Mouse (Mus musculus): ENCODE results near the gene Trappc10. TPM values are rescaled to one million over a fixed set of nuclear protein-coding genes. Genes with fewer than 3 reads are reported as not detected.

Trappc10 gene
- polyA plus RNA-seq, 1 experiment from 2014 or later, result 22.2 TPM

DNA sequence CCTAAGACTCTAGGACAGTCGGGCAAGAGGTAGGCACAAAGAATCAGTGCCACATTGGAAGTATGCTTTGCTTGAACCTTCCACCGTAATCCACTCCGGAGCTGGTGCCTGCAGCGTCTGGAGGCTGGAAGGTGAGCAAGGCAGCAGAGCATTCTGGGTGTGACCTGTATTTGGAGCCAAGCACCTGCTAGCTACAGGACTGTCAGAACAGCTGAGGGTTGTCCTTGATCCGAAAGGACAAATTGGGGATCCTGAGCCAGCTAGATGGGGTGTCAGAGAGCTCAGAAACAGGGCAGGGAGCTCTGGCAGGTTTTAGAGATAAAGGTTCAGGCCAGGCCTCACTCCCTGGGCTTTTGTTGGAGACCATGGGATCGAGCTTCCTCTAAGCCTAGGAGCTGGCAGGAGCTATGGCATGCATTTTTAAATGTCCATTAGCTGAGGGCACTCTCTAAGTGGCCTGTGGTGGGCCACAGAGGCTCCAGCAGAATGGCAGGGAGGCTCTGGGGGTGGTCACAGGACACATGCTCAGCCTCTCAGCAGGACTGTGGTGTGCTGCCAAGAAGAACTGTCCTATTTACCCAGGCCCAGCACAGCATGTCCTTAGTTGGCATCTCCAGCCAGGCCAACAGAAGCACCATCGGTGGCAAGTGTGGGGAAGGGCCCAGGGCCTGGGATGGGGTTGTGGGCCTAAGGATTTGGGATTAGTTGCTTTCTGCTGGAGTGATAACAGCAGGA lies 16.6 kb upstream of the Trappc10 start:
- H3K9me3 ChIP-seq (ENCODE audit: control insufficient read depth, low read length), result no peaks in the 10 kb centered on the region
- peaks cover 8% of the 10 kb centered on the region; the same call in 1 of the 2 replicates for H3K4me1 ChIP-seq (ENCODE audit: control insufficient read depth, insufficient read depth, low read length)
- no peak for ATAC-seq (ENCODE audit: low FRiP score, low TSS enrichment)
- H3K4me2 ChIP-seq (replicated peaks; ENCODE audit: low read depth, low read length), result no peak overlapping the region
- no peaks in the 10 kb centered on the region for H3K36me3 ChIP-seq (ENCODE audit: control insufficient read depth, insufficient read depth, low read length)
- no peak overlapping the region for H3K27ac ChIP-seq (ENCODE audit: low read depth, low read length)
- WGBS, result 70% methylated on average over 7 of the region's 7 CpGs
- no peak overlapping the region for H3K4me3 ChIP-seq (ENCODE audit: low read length)
- H3K27me3 ChIP-seq (ENCODE audit: control insufficient read depth, insufficient read depth, low read length), result no peaks in the 10 kb centered on the region
- H3K9ac ChIP-seq (ENCODE audit: low read depth, low read length), result no peak overlapping the region

DNA sequence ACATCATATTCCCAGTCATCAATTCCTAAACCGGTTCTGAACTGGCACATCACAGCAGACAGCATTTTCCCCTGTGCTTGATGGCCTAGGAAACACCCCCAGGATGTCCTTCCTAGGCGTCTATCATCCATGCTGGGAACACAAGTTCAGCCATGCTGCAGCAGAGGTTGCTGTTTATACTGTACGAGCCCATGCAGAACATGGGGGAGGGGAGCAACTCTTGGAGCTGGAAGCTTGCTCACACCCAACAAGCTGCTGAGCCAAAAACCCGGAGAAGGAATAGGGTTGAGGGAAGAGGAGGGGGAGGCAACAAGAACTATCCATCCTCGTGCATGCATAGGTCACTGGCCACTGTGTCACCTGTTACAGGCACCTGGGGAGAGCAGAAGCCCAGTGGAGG lies 15.9 kb upstream of the Trappc10 start:
- Histone ChIP-seq H3K9ac (ENCODE audit: low read depth, low read length) (no peak overlapping the region), H3K36me3 (ENCODE audit: control insufficient read depth, insufficient read depth, low read length) (no peaks in the 10 kb centered on the region), H3K9me3 (ENCODE audit: control insufficient read depth, low read length) (no peaks in the 10 kb centered on the region), H3K4me2 (replicated peaks; ENCODE audit: low read depth, low read length) (no peak overlapping the region), H3K27me3 (ENCODE audit: control insufficient read depth, insufficient read depth, low read length) (no peaks in the 10 kb centered on the region), H3K4me1 (ENCODE audit: control insufficient read depth, insufficient read depth, low read length) (peaks cover 8% of the 10 kb centered on the region; the same call in 1 of the 2 replicates), H3K4me3 (ENCODE audit: low read length) (no peak overlapping the region), H3K27ac (ENCODE audit: low read depth, low read length) (no peak overlapping the region)
- 18% methylated on average over 5 of the region's 5 CpGs for WGBS
- peak; percentile 51; the same call in 1 of the 2 replicates for ATAC-seq (ENCODE audit: low FRiP score, low TSS enrichment)

DNA sequence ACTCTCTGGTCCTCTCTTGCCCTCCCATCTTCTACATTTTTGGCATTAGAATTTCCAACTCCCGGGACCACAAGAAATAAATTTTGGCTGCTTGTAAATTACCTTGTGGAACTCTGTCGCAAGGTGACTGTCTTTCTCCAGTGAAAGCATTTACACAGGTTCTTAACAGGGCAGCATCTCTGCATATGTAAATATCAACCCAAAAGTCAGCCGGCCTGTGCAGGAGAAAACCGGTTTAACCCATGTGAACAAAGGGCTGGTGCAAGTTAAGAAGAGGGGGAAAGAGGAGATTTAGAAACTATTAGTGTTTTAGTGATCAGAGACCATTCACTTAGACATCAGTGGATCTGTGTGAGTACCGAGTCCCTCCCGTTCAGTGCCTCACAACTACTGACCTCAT lies 15.3 kb upstream of the Trappc10 start:
- H3K4me2 ChIP-seq (replicated peaks; ENCODE audit: low read depth, low read length), result no peak overlapping the region

DNA sequence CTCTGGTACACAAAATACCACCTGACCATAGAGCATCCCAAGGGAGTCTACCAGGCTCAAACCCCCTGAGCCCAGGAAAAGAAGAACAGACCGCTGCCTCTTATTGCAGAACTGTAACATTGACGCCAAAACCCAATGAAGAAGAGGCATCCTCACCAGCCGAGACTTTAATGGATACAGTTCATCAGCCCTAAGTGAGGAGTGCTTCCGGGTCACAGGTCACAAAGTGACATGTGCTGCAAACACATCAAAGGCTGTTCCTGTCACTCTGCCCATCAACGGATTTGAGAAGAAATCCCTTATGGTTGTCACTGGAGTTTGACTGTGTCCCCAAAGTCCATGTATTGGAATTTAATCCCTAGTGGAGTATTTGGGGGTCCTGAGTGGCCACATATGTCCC lies 14.8 kb upstream of the Trappc10 start:
- H3K9ac ChIP-seq (ENCODE audit: low read depth, low read length), result no peak overlapping the region
- no peaks in the 10 kb centered on the region for H3K27me3 ChIP-seq (ENCODE audit: control insufficient read depth, insufficient read depth, low read length)
- H3K4me1 ChIP-seq (ENCODE audit: control insufficient read depth, insufficient read depth, low read length), result peaks cover 8% of the 10 kb centered on the region; the same call in 1 of the 2 replicates
- no peaks in the 10 kb centered on the region for H3K36me3 ChIP-seq (ENCODE audit: control insufficient read depth, insufficient read depth, low read length)
- no peak overlapping the region for H3K4me3 ChIP-seq (ENCODE audit: low read length)
- H3K4me2 ChIP-seq (replicated peaks; ENCODE audit: low read depth, low read length), result no peak overlapping the region
- no peak overlapping the region for H3K27ac ChIP-seq (ENCODE audit: low read depth, low read length)
- 69% methylated on average over 5 of the region's 5 CpGs for WGBS
- ATAC-seq (ENCODE audit: low FRiP score, low TSS enrichment), result no peak
- no peaks in the 10 kb centered on the region for H3K9me3 ChIP-seq (ENCODE audit: control insufficient read depth, low read length)

More for the DNA sequence above, 15.3 kb upstream of the Trappc10 start:
- WGBS, result 47% methylated on average over 6 of the region's 6 CpGs
- H3K36me3 ChIP-seq (ENCODE audit: control insufficient read depth, insufficient read depth, low read length), result no peaks in the 10 kb centered on the region
- no peak for ATAC-seq (ENCODE audit: low FRiP score, low TSS enrichment)
- H3K27ac ChIP-seq (ENCODE audit: low read depth, low read length), result no peak overlapping the region
- no peak overlapping the region for H3K4me3 ChIP-seq (ENCODE audit: low read length)
- H3K9ac ChIP-seq (ENCODE audit: low read depth, low read length), result no peak overlapping the region
- peaks cover 8% of the 10 kb centered on the region; the same call in 1 of the 2 replicates for H3K4me1 ChIP-seq (ENCODE audit: control insufficient read depth, insufficient read depth, low read length)
- no peaks in the 10 kb centered on the region for H3K27me3 ChIP-seq (ENCODE audit: control insufficient read depth, insufficient read depth, low read length)
- H3K9me3 ChIP-seq (ENCODE audit: control insufficient read depth, low read length), result no peaks in the 10 kb centered on the region

DNA sequence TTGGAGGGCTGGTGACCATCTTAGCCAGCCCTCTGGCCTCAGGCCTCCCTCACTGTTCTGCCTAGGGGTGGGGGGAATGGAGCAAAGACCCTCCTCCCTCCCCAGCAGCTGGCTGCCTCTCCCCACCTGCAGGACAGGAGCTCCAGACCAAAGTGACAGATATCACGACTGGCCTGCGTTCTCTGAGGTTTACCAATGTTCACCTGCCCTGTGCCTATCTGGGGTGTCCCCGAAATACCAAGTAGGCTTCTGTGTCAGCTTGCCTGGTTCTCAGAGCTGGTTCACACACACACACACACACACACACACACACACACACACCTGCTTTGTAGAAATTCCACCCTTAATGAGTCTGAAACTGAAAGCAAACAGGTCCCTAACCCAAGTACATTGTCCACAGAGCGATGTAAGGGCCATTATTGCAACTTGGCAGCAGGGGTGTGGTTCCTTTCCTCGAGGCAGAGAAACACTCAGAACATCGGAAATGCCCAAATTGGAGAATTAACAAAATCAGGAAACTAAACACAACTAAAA lies 13.8 kb upstream of the Trappc10 start:
- H3K9me3 ChIP-seq (ENCODE audit: control insufficient read depth, low read length), result no peaks in the 10 kb centered on the region
- no peaks in the 10 kb centered on the region for H3K36me3 ChIP-seq (ENCODE audit: control insufficient read depth, insufficient read depth, low read length)
- H3K4me3 ChIP-seq (ENCODE audit: low read length), result no peak overlapping the region
- no peak overlapping the region for H3K9ac ChIP-seq (ENCODE audit: low read depth, low read length)
- H3K27ac ChIP-seq (ENCODE audit: low read depth, low read length), result no peak overlapping the region
- no peak overlapping the region for H3K4me2 ChIP-seq (replicated peaks; ENCODE audit: low read depth, low read length)
- peaks cover 8% of the 10 kb centered on the region; the same call in 1 of the 2 replicates for H3K4me1 ChIP-seq (ENCODE audit: control insufficient read depth, insufficient read depth, low read length)
- ATAC-seq (ENCODE audit: low FRiP score, low TSS enrichment), result no peak
- no peaks in the 10 kb centered on the region for H3K27me3 ChIP-seq (ENCODE audit: control insufficient read depth, insufficient read depth, low read length)
- WGBS, result 77% methylated on average over 6 of the region's 6 CpGs

DNA sequence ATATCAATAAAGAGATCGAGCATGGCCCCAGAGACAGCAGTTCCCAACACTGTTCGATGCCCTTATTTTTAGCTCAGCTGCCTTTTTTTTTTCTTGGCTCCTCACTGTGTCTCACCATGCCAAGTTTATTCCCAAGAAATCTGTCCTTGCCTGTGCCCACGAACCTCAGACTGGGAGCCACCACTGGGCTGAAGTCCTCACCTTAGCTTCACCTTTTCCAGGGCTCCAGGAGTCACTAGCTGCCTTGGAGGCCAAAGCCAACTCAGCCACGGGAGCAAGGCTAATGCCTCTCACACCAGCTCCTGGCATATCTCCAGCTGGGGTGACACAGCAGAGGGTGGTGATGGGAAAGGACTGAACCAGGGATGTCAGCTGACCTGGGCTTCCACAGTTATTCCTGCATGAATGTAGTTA lies 11.2 kb upstream of the Trappc10 start:
- no peak for ATAC-seq (ENCODE audit: low FRiP score, low TSS enrichment)
- peaks cover 8% of the 10 kb centered on the region; the same call in 1 of the 2 replicates for H3K4me1 ChIP-seq (ENCODE audit: control insufficient read depth, insufficient read depth, low read length)
- no peaks in the 10 kb centered on the region for H3K27me3 ChIP-seq (ENCODE audit: control insufficient read depth, insufficient read depth, low read length)
- no peaks in the 10 kb centered on the region for H3K36me3 ChIP-seq (ENCODE audit: control insufficient read depth, insufficient read depth, low read length)
- 77% methylated on average over 4 of the region's 4 CpGs for WGBS
- no peaks in the 10 kb centered on the region for H3K9me3 ChIP-seq (ENCODE audit: control insufficient read depth, low read length)
- H3K4me3 ChIP-seq (ENCODE audit: low read length), result no peak overlapping the region
- no peak overlapping the region for H3K9ac ChIP-seq (ENCODE audit: low read depth, low read length)
- H3K4me2 ChIP-seq (replicated peaks; ENCODE audit: low read depth, low read length), result no peak overlapping the region
- no peak overlapping the region for H3K27ac ChIP-seq (ENCODE audit: low read depth, low read length)

DNA sequence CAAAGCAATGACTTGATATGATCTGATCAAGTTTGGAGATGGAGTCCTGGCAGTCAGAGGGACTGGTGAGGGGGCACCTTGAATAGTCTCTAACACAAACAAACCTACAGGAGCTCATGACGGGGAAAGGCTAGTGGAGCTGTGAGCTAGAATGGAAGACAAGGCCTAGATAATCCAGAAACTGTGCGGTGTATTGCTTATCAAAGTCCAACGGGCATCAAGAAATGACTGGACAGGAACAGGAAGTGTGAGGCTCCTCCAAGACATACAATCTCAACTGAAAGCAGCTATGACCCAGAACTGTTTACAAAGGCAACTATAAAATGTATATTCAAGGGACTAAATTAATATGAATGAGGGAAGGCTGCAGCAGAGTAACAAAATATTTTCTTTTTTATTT lies 2.8 kb upstream of the Trappc10 start:
- H3K9me3 ChIP-seq (ENCODE audit: control insufficient read depth, low read length), result no peaks in the 10 kb centered on the region
- no peak overlapping the region for H3K4me3 ChIP-seq (ENCODE audit: low read length)
- peaks cover 12% of the 10 kb centered on the region; the same call in 1 of the 2 replicates for H3K4me1 ChIP-seq (ENCODE audit: control insufficient read depth, insufficient read depth, low read length)
- H3K4me2 ChIP-seq (replicated peaks; ENCODE audit: low read depth, low read length), result no peak overlapping the region
- no peak overlapping the region for H3K9ac ChIP-seq (ENCODE audit: low read depth, low read length)
- no peaks in the 10 kb centered on the region for H3K36me3 ChIP-seq (ENCODE audit: control insufficient read depth, insufficient read depth, low read length)
- no peaks in the 10 kb centered on the region for H3K27me3 ChIP-seq (ENCODE audit: control insufficient read depth, insufficient read depth, low read length)
- no peak for ATAC-seq (ENCODE audit: low FRiP score, low TSS enrichment)
- 84% methylated on average over 3 of the region's 3 CpGs for WGBS
- no peak overlapping the region for H3K27ac ChIP-seq (ENCODE audit: low read depth, low read length)

DNA sequence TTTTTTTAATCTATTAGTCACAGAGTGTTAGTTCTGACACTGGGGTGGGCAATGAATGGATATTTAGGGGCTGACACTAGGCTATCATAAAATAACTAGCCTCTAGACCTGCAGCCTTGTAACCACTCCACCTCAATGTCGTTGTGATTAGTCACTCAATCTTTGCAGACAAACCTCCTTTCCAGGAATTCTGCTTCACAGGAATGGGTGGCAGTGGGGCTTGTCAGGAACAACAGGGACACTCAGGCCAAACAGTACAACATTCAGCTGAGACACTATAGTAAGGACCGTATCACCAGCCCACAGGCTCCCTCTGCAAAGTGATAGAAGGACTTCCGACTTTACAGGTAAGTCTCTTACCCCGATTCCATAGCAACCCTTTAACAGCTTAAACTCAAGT lies 2.3 kb upstream of the Trappc10 start:
- no peaks in the 10 kb centered on the region for H3K9me3 ChIP-seq (ENCODE audit: control insufficient read depth, low read length)
- 84% methylated on average over 4 of the region's 4 CpGs for WGBS
- peaks cover 12% of the 10 kb centered on the region; the same call in 1 of the 2 replicates for H3K4me1 ChIP-seq (ENCODE audit: control insufficient read depth, insufficient read depth, low read length)
- no peak overlapping the region for H3K4me3 ChIP-seq (ENCODE audit: low read length)
- ATAC-seq (ENCODE audit: low FRiP score, low TSS enrichment), result no peak
- no peaks in the 10 kb centered on the region for H3K36me3 ChIP-seq (ENCODE audit: control insufficient read depth, insufficient read depth, low read length)
- no peak overlapping the region for H3K27ac ChIP-seq (ENCODE audit: low read depth, low read length)
- H3K9ac ChIP-seq (ENCODE audit: low read depth, low read length), result no peak overlapping the region
- H3K27me3 ChIP-seq (ENCODE audit: control insufficient read depth, insufficient read depth, low read length), result no peaks in the 10 kb centered on the region
- H3K4me2 ChIP-seq (replicated peaks; ENCODE audit: low read depth, low read length), result no peak overlapping the region

DNA sequence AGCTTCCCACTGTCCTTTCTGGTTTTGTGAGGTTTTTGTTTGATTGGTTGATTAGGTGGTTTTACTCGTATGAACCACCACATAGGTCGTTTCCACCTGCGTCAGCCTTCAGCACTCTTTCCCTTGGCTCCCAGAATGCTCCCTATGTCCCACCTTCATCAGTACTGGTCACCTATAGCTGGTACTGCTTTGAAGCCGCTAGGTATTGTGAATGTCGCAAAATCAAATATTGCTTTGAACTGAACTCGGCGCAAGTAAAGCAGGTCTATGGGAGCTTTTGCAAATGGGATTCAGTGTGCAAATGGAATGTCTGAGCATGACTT lies 745 bp upstream of the Trappc10 start:
- ATAC-seq (ENCODE audit: low FRiP score, low TSS enrichment), result no peak
- Histone ChIP-seq H3K36me3 (ENCODE audit: control insufficient read depth, insufficient read depth, low read length) (no peaks in the 10 kb centered on the region), H3K27ac (ENCODE audit: low read depth, low read length) (no peak overlapping the region), H3K4me1 (ENCODE audit: control insufficient read depth, insufficient read depth, low read length) (peaks cover 12% of the 10 kb centered on the region; the same call in 1 of the 2 replicates), H3K9me3 (ENCODE audit: control insufficient read depth, low read length) (no peaks in the 10 kb centered on the region), H3K4me3 (ENCODE audit: low read length) (peak overlapping the region; percentile 92), H3K27me3 (ENCODE audit: control insufficient read depth, insufficient read depth, low read length) (no peaks in the 10 kb centered on the region), H3K4me2 (replicated peaks; ENCODE audit: low read depth, low read length) (peak overlapping the region; percentile 96), H3K9ac (ENCODE audit: low read depth, low read length) (peak overlapping the region; percentile 90; the same call in 1 of the 2 replicates)
- WGBS, result 16% methylated on average over 7 of the region's 7 CpGs
